Mouse (Mus musculus) ES-E14 (cell line): ENCODE results near the gene Slit3.

Experiments used
- CHD2 ChIP-seq: IDR thresholded peaks from 2 replicates; pipeline ENCODE4 v1.6.1; 2014; ENCODE audit warnings: mild to moderate bottlenecking, low read depth, low read length, inconsistent platforms
- HCFC1 ChIP-seq: IDR thresholded peaks from 2 replicates; pipeline ENCODE4 v1.6.1; 2012; ENCODE audit warnings: low read length, inconsistent platforms, borderline replicate concordance; ENCODE audit not compliant: insufficient read depth
- MAFK ChIP-seq: IDR thresholded peaks from 2 replicates; pipeline ENCODE4 v1.6.1; 2014; ENCODE audit warnings: mild to moderate bottlenecking, low read depth, low read length, inconsistent platforms; ENCODE audit not compliant: insufficient read depth
- ZNF384 ChIP-seq: IDR thresholded peaks from 2 replicates; pipeline ENCODE4 v1.6.1; 2012; ENCODE audit warnings: low read depth, low read length, inconsistent platforms

DNA sequence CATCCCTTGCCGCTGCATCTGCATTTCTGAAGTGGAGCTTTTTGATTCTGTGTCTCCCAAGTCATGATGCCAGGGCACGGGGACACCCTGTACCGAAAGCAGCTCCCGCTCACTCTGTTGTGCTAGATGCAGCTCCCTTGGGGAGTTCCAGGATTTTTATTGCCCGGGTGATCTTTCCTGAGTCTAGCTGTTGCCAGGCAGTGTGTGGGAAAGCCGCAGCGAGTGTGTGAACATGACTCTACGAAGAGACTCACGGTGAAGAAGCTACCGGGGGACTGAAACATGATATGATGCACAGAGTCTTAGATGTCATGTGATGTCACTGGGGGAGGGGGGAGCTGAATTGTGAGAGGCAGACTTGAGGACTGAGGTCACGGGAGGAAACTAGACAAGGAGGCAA, 518.4 kb downstream of the Slit3 start:
- TF ChIP-seq ZNF384 (no peak), MAFK (no peak), HCFC1 (no peak), CHD2 (no peak)
